Mouse (Mus musculus): Measurements from ENCODE around the gene Taf6.

DNA sequence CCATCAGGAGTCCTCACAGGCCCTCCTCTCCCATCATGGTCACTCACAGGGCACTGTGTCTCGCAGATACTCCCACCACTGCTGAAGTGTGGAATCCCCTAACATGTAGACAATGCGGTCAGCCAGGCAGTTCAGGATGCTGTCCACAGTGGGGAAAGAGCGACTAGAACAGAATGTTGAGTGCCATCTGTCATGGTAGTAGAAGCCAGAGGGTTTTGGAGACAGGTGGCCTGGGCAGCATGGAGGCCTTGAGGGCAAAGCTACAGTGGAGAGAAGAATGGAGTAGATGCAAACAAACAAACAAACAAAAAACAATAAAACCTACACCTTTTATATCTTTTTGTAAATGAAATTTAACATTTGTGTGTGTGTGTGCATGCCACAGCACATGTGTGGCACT, 14.8 kb upstream of the Taf6 start:
- TF ChIP-seq GATA1 (IDR thresholded peaks at IDR 0.05; ENCODE audit: low read length) (no peak), TAL1 (IDR thresholded peaks at IDR 0.05; ENCODE audit: low read length) (no peak)
